Mouse (Mus musculus) kidney, adult 18-20 months (tissue): ENCODE measurements around the gene Pgm5.

Experiments used
- DNase-seq: peaks from one replicate; pipeline ENCODE4 v3.0.0; 2021

The Pgm5 gene

DNA sequence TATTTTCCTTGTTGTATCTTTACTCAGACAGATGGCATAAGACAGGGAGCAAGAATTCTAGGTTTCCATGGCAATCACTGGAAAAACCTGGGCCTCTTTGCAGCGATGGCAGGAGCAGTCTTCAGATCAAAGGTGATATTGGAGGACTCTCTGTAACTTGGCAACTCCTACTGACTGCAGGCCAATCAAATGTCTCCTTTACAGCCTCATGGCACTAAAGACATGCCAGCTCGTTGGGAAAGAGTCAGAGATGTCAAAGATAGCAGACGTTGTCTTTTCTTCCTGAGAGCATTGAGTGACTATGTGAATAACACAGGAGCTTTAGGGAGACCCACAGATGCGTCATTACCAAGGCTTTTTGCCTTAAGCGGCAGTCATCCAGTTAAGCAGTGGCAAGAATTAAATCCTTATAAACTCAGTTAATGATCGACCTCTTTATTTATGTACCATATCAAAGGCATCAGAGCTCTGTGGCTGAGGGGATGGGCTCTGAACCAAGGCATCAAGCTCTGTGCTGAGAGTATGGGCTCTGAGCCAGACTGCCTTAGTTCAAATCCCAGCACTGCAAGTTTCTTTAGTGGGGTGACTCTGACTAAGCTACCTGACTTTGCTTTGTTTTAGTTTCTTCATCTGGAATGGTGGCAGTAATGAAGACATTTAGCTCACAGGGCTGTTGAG, 209.2 kb downstream of the Pgm5 start:
- DNase-seq, result no peak

- no peak for DNase-seq
These were observed 210.1 kb downstream of the Pgm5 start for GRCm38 (mm10) chr19:24651595-24651994.

DNA sequence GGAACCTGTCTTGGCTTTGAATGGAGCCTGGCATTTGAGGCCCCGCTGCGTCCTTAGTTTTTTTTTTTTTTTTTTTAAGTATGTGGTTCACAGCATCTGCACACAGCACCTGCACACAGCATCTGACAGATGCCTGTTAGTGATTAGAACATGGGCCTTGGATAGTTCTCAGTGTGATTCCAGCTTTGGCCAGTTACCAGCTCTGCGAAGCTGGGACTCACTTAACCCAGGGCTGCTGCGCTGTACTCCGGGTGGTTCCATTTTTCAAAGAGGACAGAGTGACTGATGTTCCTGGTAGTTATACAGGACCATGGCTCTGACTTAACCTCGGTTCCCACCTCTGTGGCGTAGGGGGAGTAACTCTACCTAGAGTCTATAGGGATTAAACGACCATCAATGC, 211.2 kb downstream of the Pgm5 start:
- no peak for DNase-seq

DNA sequence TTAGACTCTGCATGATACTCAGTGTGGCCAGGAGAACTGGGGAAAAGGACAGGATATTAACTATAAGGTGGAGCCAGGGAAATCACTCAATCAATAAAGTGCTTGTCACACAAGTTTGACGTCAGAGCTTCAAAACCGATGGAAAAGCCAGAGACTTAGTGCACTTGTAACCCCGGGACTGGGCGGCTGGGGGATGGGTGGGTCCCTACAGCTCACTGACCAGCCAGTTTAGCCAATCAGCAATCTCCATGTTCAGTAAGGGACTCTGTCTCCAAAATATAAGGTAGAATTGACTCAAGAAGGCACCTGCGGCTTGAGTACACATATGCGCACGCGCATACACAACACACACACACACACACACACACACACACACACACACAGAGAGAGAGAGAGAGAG, 213.6 kb downstream of the Pgm5 start:
- DNase-seq, result no peak

- DNase-seq, result no peak
These were observed 215.4 kb downstream of the Pgm5 start for GRCm38 (mm10) chr19:24646162-24646829.

DNA sequence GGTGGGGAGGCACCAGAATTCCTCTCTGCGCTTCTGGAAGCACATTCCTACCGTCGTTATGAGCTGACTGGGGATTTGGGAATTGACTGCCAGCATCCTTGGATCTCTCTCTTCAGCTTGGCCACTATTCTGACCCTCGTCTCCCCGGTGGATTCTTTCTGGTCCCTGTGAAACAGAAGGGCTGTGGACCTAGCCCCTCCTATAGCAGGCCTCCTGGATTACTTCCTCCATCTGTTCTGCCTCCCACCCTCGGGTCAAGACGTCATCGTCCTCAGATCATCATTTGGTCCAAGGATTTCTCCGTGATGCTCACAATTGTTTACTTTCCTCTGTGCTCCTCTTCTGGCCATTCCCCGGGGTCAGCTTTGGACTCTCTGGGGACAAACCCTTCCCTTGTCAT, 216.7 kb downstream of the Pgm5 start:
- no peak for DNase-seq

DNA sequence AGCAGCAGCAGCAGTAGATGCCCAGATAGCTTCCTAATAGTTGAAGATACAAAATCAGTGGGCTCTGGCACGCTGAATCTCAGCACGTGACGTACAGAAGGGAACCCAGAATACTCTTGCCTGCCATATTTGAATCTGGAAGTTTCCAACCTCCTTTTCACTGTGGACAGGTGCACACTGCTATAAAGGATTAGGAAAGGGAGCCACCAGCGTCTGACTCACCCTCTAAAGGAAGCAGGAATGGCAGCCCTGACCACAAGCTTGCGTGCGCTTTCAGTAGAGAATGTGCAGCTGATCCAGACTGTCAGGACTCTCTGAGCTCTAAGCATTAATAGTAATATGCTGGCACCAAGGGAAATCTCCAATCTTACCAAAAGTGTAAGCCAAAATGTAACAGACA, 220.7 kb downstream of the Pgm5 start:
- no peak for DNase-seq

DNA sequence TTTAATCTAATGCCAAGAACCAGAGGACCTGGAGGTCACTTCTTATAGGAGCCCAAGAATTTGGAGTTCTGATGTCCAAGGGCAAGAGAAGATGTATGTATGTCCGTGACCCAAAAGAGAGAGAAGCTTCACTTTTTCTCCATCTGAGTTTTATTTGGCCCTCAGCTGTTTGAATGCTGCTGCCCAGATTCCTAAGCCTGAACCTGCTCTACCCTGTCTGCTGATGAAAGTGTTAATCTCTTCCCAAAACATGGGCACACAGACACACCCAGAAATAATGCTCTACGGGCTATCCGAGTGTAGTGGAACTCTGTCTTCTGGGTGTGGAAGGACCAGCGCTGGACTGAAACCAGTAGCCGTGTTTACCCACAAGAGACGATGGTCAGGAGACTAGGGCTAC, 223.7 kb downstream of the Pgm5 start:
- no peak for DNase-seq

DNA sequence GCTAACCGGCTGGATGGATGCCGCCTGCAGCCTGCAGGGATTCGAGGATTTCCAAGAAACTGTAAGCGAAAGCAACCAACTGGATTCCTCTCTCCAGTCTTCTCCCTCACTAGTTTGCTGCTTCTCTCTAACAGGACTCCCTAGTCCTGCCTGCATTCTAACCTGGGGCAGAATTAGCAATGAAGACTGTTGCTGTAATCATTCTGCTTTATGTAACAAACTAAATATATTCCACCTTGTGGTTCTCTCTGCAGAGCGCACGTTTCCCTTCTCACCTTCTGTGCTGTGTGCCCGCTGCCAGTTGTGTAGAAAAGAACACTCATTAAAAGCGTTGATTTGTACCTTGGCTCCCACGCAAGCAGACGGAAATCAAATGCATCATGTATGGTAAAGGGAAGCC, 225.0 kb downstream of the Pgm5 start:
- DNase-seq, result no peak

DNA sequence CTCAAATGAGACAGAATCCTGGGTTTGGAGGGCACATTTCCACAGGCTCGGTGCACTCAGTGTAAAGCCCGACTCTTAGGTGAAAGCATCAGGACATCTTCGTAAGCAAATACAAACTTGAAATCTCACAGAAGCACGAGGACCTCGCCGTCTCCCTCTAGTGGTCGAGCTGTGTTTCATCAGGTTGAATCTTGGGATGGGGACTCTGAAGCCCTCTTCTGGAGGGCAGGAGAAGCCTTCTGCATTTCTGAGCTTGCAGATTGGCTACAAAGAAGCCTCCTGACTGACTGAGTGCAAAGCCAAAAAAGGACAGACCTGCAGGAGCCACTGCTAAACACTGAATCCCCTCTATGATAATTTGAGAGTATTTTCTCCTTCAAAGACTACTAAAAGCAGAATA, 227.1 kb downstream of the Pgm5 start:
- DNase-seq, result peak; percentile 63
